Mouse (Mus musculus): Measurements from ENCODE around the gene Prkar2b.

The Prkar2b gene

GRCm38 (mm10) chr12:31928498-31928897, 132.6 kb downstream of the Prkar2b start:
- intact Hi-C loops (cut with DNase I) = loop anchor here (10.0 kb wide), 2 partner anchors 274 to 424 kb away; partner anchors contain the start of genes Cog5 and Dus4l

- intact Hi-C loops (cut with DNase I) = loop anchor here (10.0 kb wide), 2 partner anchors 272 to 422 kb away; partner anchors contain the start of genes Cog5 and Dus4l
These were observed 134.4 kb downstream of the Prkar2b start for GRCm38 (mm10) chr12:31926661-31927061.

- intact Hi-C loops (cut with DNase I) = loop anchor here (10.0 kb wide), 2 partner anchors 271 to 421 kb away; partner anchors contain the start of genes Cog5 and Dus4l
These were observed 135.8 kb downstream of the Prkar2b start for GRCm38 (mm10) chr12:31925343-31925742.

- intact Hi-C loops (cut with DNase I) = loop anchor here (10.0 kb wide), 2 partner anchors 269 to 419 kb away; partner anchors contain the start of genes Cog5 and Dus4l
These were observed 137.0 kb downstream of the Prkar2b start for GRCm38 (mm10) chr12:31924135-31924534.

- intact Hi-C loops (cut with DNase I) = loop anchor here (10.0 kb wide), 2 partner anchors 266 to 416 kb away; partner anchors contain the start of genes Cog5 and Dus4l
These were observed 140.4 kb downstream of the Prkar2b start for GRCm38 (mm10) chr12:31920464-31921405.

GRCm38 (mm10) chr12:31917245-31917644, 143.9 kb downstream of the Prkar2b start:
- intact Hi-C loops (cut with DNase I) = no loop called here

- intact Hi-C loops (cut with DNase I) = no loop called here
These were observed 144.4 kb downstream of the Prkar2b start for GRCm38 (mm10) chr12:31916691-31917090.

DNA sequence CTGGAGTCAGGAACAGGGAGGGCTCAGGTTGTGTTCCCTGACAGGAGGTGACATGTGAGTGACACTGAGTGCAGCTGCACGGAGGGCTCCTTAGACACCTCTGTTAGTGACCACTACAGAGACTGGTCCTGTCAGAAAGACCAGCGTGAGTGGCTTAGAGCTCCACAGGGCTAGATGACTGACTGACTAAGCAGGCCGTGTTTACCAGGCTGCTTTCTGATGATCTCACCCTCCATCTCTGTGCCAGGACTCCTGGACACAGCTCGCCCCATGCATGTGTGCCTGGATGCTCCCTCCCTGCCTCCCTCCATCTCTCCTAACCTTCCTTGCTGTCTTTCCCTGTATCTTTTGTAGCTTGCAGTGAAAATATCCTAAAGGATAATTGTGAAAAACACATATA, 147.5 kb downstream of the Prkar2b start:
- intact Hi-C loops (cut with DNase I) = no loop called here

- intact Hi-C loops (cut with DNase I) = no loop called here
These were observed 148.0 kb downstream of the Prkar2b start for GRCm38 (mm10) chr12:31912966-31913551.
